Mouse (Mus musculus): ENCODE measurements at regions not wholly inside any gene's neighbourhood (a gene's known extent, or its start where the extent isn't known, plus 50 kb on each side); places are given as distances from the start of the nearest gene placed in this dataset.
"Not testable (repeated sequence)": the region's sequence is repeated elsewhere in the genome, so short reads cannot be mapped to it uniquely, and the experiment has no call there.

GRCm38 (mm10) chr12:107182091-107182655 lies 306.3 kb upstream of the 3110018I06Rik start:
- Histone ChIP-seq H3K9me3 (ENCODE audit: control insufficient read depth, low read length) (no peaks in the 10 kb centered on the region), H3K4me3 (replicated peaks; ENCODE audit: low read length) (no peak overlapping the region), H3K27ac (ENCODE audit: low read length) (no peak overlapping the region), H3K36me3 (ENCODE audit: control insufficient read depth, insufficient read depth) (no peaks in the 10 kb centered on the region), H3K27me3 (replicated peaks; ENCODE audit: control insufficient read depth, insufficient read depth, low read length) (no peaks in the 10 kb centered on the region), H3K4me2 (ENCODE audit: low read length) (no peak overlapping the region), H3K4me1 (replicated peaks; ENCODE audit: control insufficient read depth, insufficient read depth, low read length) (peaks cover 4% of the 10 kb centered on the region; the same call in 1 of the 2 replicates), H3K9ac (replicated peaks; ENCODE audit: low read depth, low read length) (no peak overlapping the region)
- no peak for ATAC-seq
- WGBS: 91% methylated on average over 18 of the region's 18 CpGs

GRCm38 (mm10) chr12:107183283-107183682 lies 305.1 kb upstream of the 3110018I06Rik start:
- peak; percentile 54; the same call in 1 of the 2 replicates for ATAC-seq
- Histone ChIP-seq H3K4me1 (replicated peaks; ENCODE audit: control insufficient read depth, insufficient read depth, low read length) (peaks cover 4% of the 10 kb centered on the region; the same call in 1 of the 2 replicates), H3K4me2 (ENCODE audit: low read length) (no peak overlapping the region), H3K4me3 (replicated peaks; ENCODE audit: low read length) (no peak overlapping the region), H3K9ac (replicated peaks; ENCODE audit: low read depth, low read length) (no peak overlapping the region), H3K36me3 (ENCODE audit: control insufficient read depth, insufficient read depth) (no peaks in the 10 kb centered on the region), H3K27ac (ENCODE audit: low read length) (no peak overlapping the region), H3K27me3 (replicated peaks; ENCODE audit: control insufficient read depth, insufficient read depth, low read length) (no peaks in the 10 kb centered on the region), H3K9me3 (ENCODE audit: control insufficient read depth, low read length) (no peaks in the 10 kb centered on the region)
- 56% methylated on average over 9 of the region's 9 CpGs for WGBS

GRCm38 (mm10) chr12:107184426-107184825 lies 304.0 kb upstream of the 3110018I06Rik start:
- Histone ChIP-seq H3K4me3 (replicated peaks; ENCODE audit: low read length) (no peak overlapping the region), H3K27me3 (replicated peaks; ENCODE audit: control insufficient read depth, insufficient read depth, low read length) (no peaks in the 10 kb centered on the region), H3K9me3 (ENCODE audit: control insufficient read depth, low read length) (no peaks in the 10 kb centered on the region), H3K9ac (replicated peaks; ENCODE audit: low read depth, low read length) (no peak overlapping the region), H3K4me1 (replicated peaks; ENCODE audit: control insufficient read depth, insufficient read depth, low read length) (peaks cover 4% of the 10 kb centered on the region; the same call in 1 of the 2 replicates), H3K27ac (ENCODE audit: low read length) (no peak overlapping the region), H3K4me2 (ENCODE audit: low read length) (no peak overlapping the region), H3K36me3 (ENCODE audit: control insufficient read depth, insufficient read depth) (no peaks in the 10 kb centered on the region)
- ATAC-seq: no peak
- WGBS: 7% methylated on average over 3 of the region's 3 CpGs

- no peak for ATAC-seq
- 72% methylated on average over 6 of the region's 6 CpGs for WGBS
- no peaks in the 10 kb centered on the region for H3K36me3 ChIP-seq (ENCODE audit: control insufficient read depth, insufficient read depth)
- no peak overlapping the region for H3K4me2 ChIP-seq (ENCODE audit: low read length)
- H3K27me3 ChIP-seq (replicated peaks; ENCODE audit: control insufficient read depth, insufficient read depth, low read length): no peaks in the 10 kb centered on the region
- H3K4me3 ChIP-seq (replicated peaks; ENCODE audit: low read length): no peak overlapping the region
- H3K9me3 ChIP-seq (ENCODE audit: control insufficient read depth, low read length): no peaks in the 10 kb centered on the region
- no peak overlapping the region for H3K27ac ChIP-seq (ENCODE audit: low read length)
- peaks cover 4% of the 10 kb centered on the region; the same call in 1 of the 2 replicates for H3K4me1 ChIP-seq (replicated peaks; ENCODE audit: control insufficient read depth, insufficient read depth, low read length)
- H3K9ac ChIP-seq (replicated peaks; ENCODE audit: low read depth, low read length): no peak overlapping the region
Measured at GRCm38 (mm10) chr12:107186361-107186760, 302.1 kb upstream of the 3110018I06Rik start.

GRCm38 (mm10) chr12:107188055-107188454 lies 300.4 kb upstream of the 3110018I06Rik start:
- H3K36me3 ChIP-seq (ENCODE audit: control insufficient read depth, insufficient read depth): no peaks in the 10 kb centered on the region
- H3K4me1 ChIP-seq (replicated peaks; ENCODE audit: control insufficient read depth, insufficient read depth, low read length): peaks cover 4% of the 10 kb centered on the region; the same call in 1 of the 2 replicates
- ATAC-seq: no peak
- no peak overlapping the region for H3K9ac ChIP-seq (replicated peaks; ENCODE audit: low read depth, low read length)
- H3K4me3 ChIP-seq (replicated peaks; ENCODE audit: low read length): no peak overlapping the region
- no peaks in the 10 kb centered on the region for H3K9me3 ChIP-seq (ENCODE audit: control insufficient read depth, low read length)
- 75% methylated on average over 5 of the region's 5 CpGs for WGBS
- no peak overlapping the region for H3K4me2 ChIP-seq (ENCODE audit: low read length)
- H3K27ac ChIP-seq (ENCODE audit: low read length): no peak overlapping the region
- H3K27me3 ChIP-seq (replicated peaks; ENCODE audit: control insufficient read depth, insufficient read depth, low read length): no peaks in the 10 kb centered on the region

GRCm38 (mm10) chr12:107198389-107199018 lies 289.9 kb upstream of the 3110018I06Rik start:
- Histone ChIP-seq H3K9me3 (ENCODE audit: control insufficient read depth, low read length) (no peaks in the 10 kb centered on the region), H3K36me3 (ENCODE audit: control insufficient read depth, insufficient read depth) (no peaks in the 10 kb centered on the region), H3K4me2 (ENCODE audit: low read length) (no peak overlapping the region), H3K4me3 (replicated peaks; ENCODE audit: low read length) (no peak overlapping the region), H3K27ac (ENCODE audit: low read length) (no peak overlapping the region), H3K9ac (replicated peaks; ENCODE audit: low read depth, low read length) (no peak overlapping the region), H3K27me3 (replicated peaks; ENCODE audit: control insufficient read depth, insufficient read depth, low read length) (no peaks in the 10 kb centered on the region), H3K4me1 (replicated peaks; ENCODE audit: control insufficient read depth, insufficient read depth, low read length) (no peaks in the 10 kb centered on the region)
- 90% methylated on average over 2 of the region's 2 CpGs for WGBS
- no peak for ATAC-seq

GRCm38 (mm10) chr12:107200903-107201302 lies 287.5 kb upstream of the 3110018I06Rik start:
- Histone ChIP-seq H3K9me3 (ENCODE audit: control insufficient read depth, low read length) (no peaks in the 10 kb centered on the region), H3K4me3 (replicated peaks; ENCODE audit: low read length) (no peak overlapping the region), H3K4me2 (ENCODE audit: low read length) (no peak overlapping the region), H3K9ac (replicated peaks; ENCODE audit: low read depth, low read length) (no peak overlapping the region), H3K27me3 (replicated peaks; ENCODE audit: control insufficient read depth, insufficient read depth, low read length) (no peaks in the 10 kb centered on the region), H3K27ac (ENCODE audit: low read length) (no peak overlapping the region), H3K4me1 (replicated peaks; ENCODE audit: control insufficient read depth, insufficient read depth, low read length) (no peaks in the 10 kb centered on the region), H3K36me3 (ENCODE audit: control insufficient read depth, insufficient read depth) (no peaks in the 10 kb centered on the region)
- WGBS: 84% methylated on average over 4 of the region's 4 CpGs
- no peak for ATAC-seq

GRCm38 (mm10) chr12:107208826-107209225 lies 279.6 kb upstream of the 3110018I06Rik start:
- not testable (repeated sequence) for H3K9me3 ChIP-seq (ENCODE audit: control insufficient read depth, low read length); H3K9ac ChIP-seq (replicated peaks; ENCODE audit: low read depth, low read length); H3K4me1 ChIP-seq (replicated peaks; ENCODE audit: control insufficient read depth, insufficient read depth, low read length); ATAC-seq; H3K27ac ChIP-seq (ENCODE audit: low read length); H3K4me3 ChIP-seq (replicated peaks; ENCODE audit: low read length); H3K4me2 ChIP-seq (ENCODE audit: low read length); H3K36me3 ChIP-seq (ENCODE audit: control insufficient read depth, insufficient read depth); H3K27me3 ChIP-seq (replicated peaks; ENCODE audit: control insufficient read depth, insufficient read depth, low read length)
- 49% methylated on average over 6 of the region's 6 CpGs for WGBS

GRCm38 (mm10) chr12:107212826-107213225 lies 275.6 kb upstream of the 3110018I06Rik start:
- H3K9ac ChIP-seq (replicated peaks; ENCODE audit: low read depth, low read length): no peak overlapping the region
- H3K36me3 ChIP-seq (ENCODE audit: control insufficient read depth, insufficient read depth): no peaks in the 10 kb centered on the region
- no peaks in the 10 kb centered on the region for H3K9me3 ChIP-seq (ENCODE audit: control insufficient read depth, low read length)
- no peak overlapping the region for H3K4me2 ChIP-seq (ENCODE audit: low read length)
- no peak overlapping the region for H3K27ac ChIP-seq (ENCODE audit: low read length)
- WGBS: 80% methylated on average over 10 of the region's 10 CpGs
- H3K4me3 ChIP-seq (replicated peaks; ENCODE audit: low read length): no peak overlapping the region
- ATAC-seq: no peak
- no peaks in the 10 kb centered on the region for H3K27me3 ChIP-seq (replicated peaks; ENCODE audit: control insufficient read depth, insufficient read depth, low read length)
- H3K4me1 ChIP-seq (replicated peaks; ENCODE audit: control insufficient read depth, insufficient read depth, low read length): peaks cover 5% of the 10 kb centered on the region

All from forebrain, embryonic 16.5 days (tissue).